Mouse (Mus musculus) heart, adult 9 months (tissue): ENCODE results near the gene Fer.

Experiments used
- DNase-seq, 2 experiments: peaks; one replicate each; pipeline ENCODE4 v3.0.0; 2022; ENCODE audit warnings: low spot score in 2 of 2

Fer gene

GRCm38 (mm10) chr17:63864171-63864571 lies 1.3 kb downstream of the Fer start:
- no peak for DNase-seq

- no peak for DNase-seq
These were observed 8.9 kb downstream of the Fer start for GRCm38 (mm10) chr17:63871773-63872172.

GRCm38 (mm10) chr17:63878889-63879288 lies 16.0 kb downstream of the Fer start:
- peak; percentile 28 for DNase-seq

- DNase-seq = peak; percentile 10 to 29
These were observed 17.1 kb downstream of the Fer start for GRCm38 (mm10) chr17:63880009-63880408.

GRCm38 (mm10) chr17:63886988-63887387 lies 24.1 kb downstream of the Fer start:
- DNase-seq = no peak

- DNase-seq = no peak
These were observed 27.7 kb downstream of the Fer start for GRCm38 (mm10) chr17:63890611-63891010.

GRCm38 (mm10) chr17:63895829-63896228 lies 33.0 kb downstream of the Fer start:
- no peak for DNase-seq

- DNase-seq = no peak
These were observed 34.2 kb downstream of the Fer start for GRCm38 (mm10) chr17:63897050-63897449.

GRCm38 (mm10) chr17:63909297-63909696 lies 46.4 kb downstream of the Fer start:
- DNase-seq = no peak

- DNase-seq = peak; percentile 15 to 28
These were observed 58.8 kb downstream of the Fer start for GRCm38 (mm10) chr17:63921601-63922203.

GRCm38 (mm10) chr17:63925581-63925980 lies 62.7 kb downstream of the Fer start:
- peak; percentile 64 to 77 for DNase-seq

- peak in 1 of 2 experiments; percentile 16 for DNase-seq
These were observed 67.8 kb downstream of the Fer start for GRCm38 (mm10) chr17:63930634-63931033.

- peak in 1 of 2 experiments; percentile 30 for DNase-seq
These were observed 68.7 kb downstream of the Fer start for GRCm38 (mm10) chr17:63931556-63931955.

- DNase-seq = no peak
These were observed 72.5 kb downstream of the Fer start for GRCm38 (mm10) chr17:63935408-63935807.

GRCm38 (mm10) chr17:63937886-63938285 lies 75.0 kb downstream of the Fer start:
- no peak for DNase-seq

GRCm38 (mm10) chr17:63946772-63947171 lies 83.9 kb downstream of the Fer start:
- no peak for DNase-seq

GRCm38 (mm10) chr17:63948811-63949210 lies 85.9 kb downstream of the Fer start:
- no peak for DNase-seq

- no peak for DNase-seq
These were observed 88.6 kb downstream of the Fer start for GRCm38 (mm10) chr17:63951436-63951835.

GRCm38 (mm10) chr17:63967091-63967490 lies 104.2 kb downstream of the Fer start:
- no peak for DNase-seq

GRCm38 (mm10) chr17:63969448-63969847 lies 106.6 kb downstream of the Fer start:
- DNase-seq = no peak

GRCm38 (mm10) chr17:63970239-63970638 lies 107.4 kb downstream of the Fer start:
- DNase-seq = no peak

- no peak for DNase-seq
These were observed 108.1 kb downstream of the Fer start for GRCm38 (mm10) chr17:63970939-63971338.

- no peak for DNase-seq
These were observed 109.3 kb downstream of the Fer start for GRCm38 (mm10) chr17:63972181-63972580.

- no peak for DNase-seq
These were observed 110.9 kb downstream of the Fer start for GRCm38 (mm10) chr17:63973806-63974205.
